ENCODE assay signal across 8 mouse cellular contexts in the genomic region with DNA sequence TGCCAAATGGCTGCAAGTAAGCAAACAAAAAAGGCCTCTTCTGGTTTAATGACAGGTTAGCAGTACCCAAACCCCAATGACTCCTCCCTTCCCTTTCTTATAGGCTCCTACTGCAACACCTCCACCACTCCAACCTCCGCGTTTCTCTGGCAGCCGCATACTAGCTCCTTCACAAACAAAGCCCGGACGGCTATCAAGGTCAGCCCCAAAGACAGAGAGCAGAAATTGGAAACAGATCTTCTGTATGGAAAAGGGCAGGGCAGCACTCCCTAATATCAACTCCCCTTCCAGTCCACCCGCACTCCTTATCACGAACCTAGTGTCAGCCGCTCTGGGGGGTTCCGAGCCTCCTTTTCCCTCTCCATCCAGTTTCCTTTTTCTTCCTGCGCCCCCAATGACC.
DNase-seq lines count a peak whose midpoint lies in the region; ATAC-seq and TF ChIP-seq lines count a peak whose summit lies in the region.

No protein-coding gene starts in this region.

- peaks cover 8% of the 10 kb centered on the region; the same call in 1 of the 2 replicates for H3K36me3 ChIP-seq in embryonic facial prominence, embryonic 12.5 days
- peaks cover 6% of the 10 kb centered on the region; the same call in 1 of the 2 replicates for H3K36me3 ChIP-seq in heart, postnatal 0 days (replicated peaks; ENCODE audit: control insufficient read depth, insufficient read depth, low read length)
- H3K36me3 ChIP-seq in megakaryocyte, embryonic 14.5 days (replicated peaks; ENCODE audit: low read length), result peaks cover 17% of the 10 kb centered on the region
- no peaks in the 10 kb centered on the region for H3K36me3 ChIP-seq in stomach, embryonic 16.5 days (ENCODE audit: control insufficient read depth, insufficient read depth, low read length)

- TF ChIP-seq EP300 in heart, postnatal 0 days (IDR thresholded peaks at IDR 0.05; ENCODE audit: low read depth), result no peak

- H3K4me3 ChIP-seq in embryonic facial prominence, embryonic 12.5 days, result peak overlapping the region; percentile 95
- peak overlapping the region; percentile 83 for H3K4me3 ChIP-seq in heart, postnatal 0 days (ENCODE audit: low read depth, low read length)
- peak overlapping the region; percentile 96 for H3K4me3 ChIP-seq in megakaryocyte, embryonic 14.5 days (replicated peaks)
- H3K4me3 ChIP-seq in stomach, embryonic 16.5 days (replicated peaks; ENCODE audit: low read length), result peak overlapping the region; percentile 100

- under 1% methylated on average over 10 of the region's 10 CpGs for WGBS in embryonic facial prominence, embryonic 12.5 days
- WGBS in heart, postnatal 0 days, result 2% methylated on average over 10 of the region's 10 CpGs
- WGBS in stomach, embryonic 16.5 days, result 1% methylated on average over 10 of the region's 10 CpGs

- ATAC-seq in embryonic facial prominence, embryonic 12.5 days (ENCODE audit: insufficient number of reproducible peaks, insufficient read depth, low FRiP score, low TSS enrichment), result no peak
- peak; percentile 56 for ATAC-seq in heart, postnatal 0 days (ENCODE audit: insufficient read depth, low read depth)
- ATAC-seq in stomach, embryonic 16.5 days (ENCODE audit: insufficient read depth, low FRiP score), result no peak

- H3K4me1 ChIP-seq in embryonic facial prominence, embryonic 12.5 days, result peaks cover 20% of the 10 kb centered on the region; the same call in 1 of the 2 replicates
- peaks cover 17% of the 10 kb centered on the region for H3K4me1 ChIP-seq in heart, postnatal 0 days (ENCODE audit: control insufficient read depth, insufficient read depth)
- peaks cover 32% of the 10 kb centered on the region for H3K4me1 ChIP-seq in megakaryocyte, embryonic 14.5 days
- 0 out of 2 replicates have a peak, but pooled peaks cover 4% of the 10 kb centered on the region for H3K4me1 ChIP-seq in stomach, embryonic 16.5 days (ENCODE audit: control insufficient read depth, insufficient read depth, low read length)

- intact Hi-C loops in heart, postnatal 25 days (cut with DNase I), result loop anchor here (2.0 kb wide), 1 partner anchor 68 kb away; a partner anchor contains a TSS

- DNase-seq in heart, adult 11 months, result peak; percentile 95
- DNase-seq in heart, postnatal 25 days (ENCODE audit: low spot score), result no peak
- DNase-seq in R1 (ENCODE audit: low read depth, low spot score), result peak; percentile 84
- peak; percentile 77 for DNase-seq in heart, postnatal 0 days (ENCODE audit: low spot score)
- peak; percentile 50 to 56 for DNase-seq in kidney, postnatal 36 days

- H3K9ac ChIP-seq in embryonic facial prominence, embryonic 12.5 days, result peak overlapping the region; percentile 88
- peak overlapping the region; percentile 80 for H3K9ac ChIP-seq in heart, postnatal 0 days (replicated peaks; ENCODE audit: low read depth, low read length)
- peak overlapping the region; percentile 93 for H3K9ac ChIP-seq in stomach, embryonic 16.5 days (ENCODE audit: low read length)

- H3K27me3 ChIP-seq in embryonic facial prominence, embryonic 12.5 days, result no peaks in the 10 kb centered on the region
- no peaks in the 10 kb centered on the region for H3K27me3 ChIP-seq in heart, postnatal 0 days (ENCODE audit: control insufficient read depth, insufficient read depth, low read length)
- H3K27me3 ChIP-seq in megakaryocyte, embryonic 14.5 days (replicated peaks), result peaks cover 16% of the 10 kb centered on the region
- no peaks in the 10 kb centered on the region for H3K27me3 ChIP-seq in stomach, embryonic 16.5 days (ENCODE audit: control insufficient read depth, insufficient read depth, low read length)

- TF ChIP-seq CTCF in heart, postnatal 0 days (IDR thresholded peaks at IDR 0.05; ENCODE audit: low read depth), result no peak

- peak overlapping the region; percentile 99 for H3K27ac ChIP-seq in embryonic facial prominence, embryonic 12.5 days
- H3K27ac ChIP-seq in heart, postnatal 0 days (ENCODE audit: low read depth), result peak overlapping the region; percentile 94
- peak overlapping the region; percentile 89 for H3K27ac ChIP-seq in stomach, embryonic 16.5 days (ENCODE audit: low read length)

- peak overlapping the region; percentile 84 for H3K4me2 ChIP-seq in embryonic facial prominence, embryonic 12.5 days (replicated peaks)
- peak overlapping the region; percentile 66 for H3K4me2 ChIP-seq in heart, postnatal 0 days (ENCODE audit: low read depth, low read length)
- peak overlapping the region; percentile 87 for H3K4me2 ChIP-seq in stomach, embryonic 16.5 days (ENCODE audit: low read depth, low read length)

- no peaks in the 10 kb centered on the region for H3K9me3 ChIP-seq in embryonic facial prominence, embryonic 12.5 days
- H3K9me3 ChIP-seq in heart, postnatal 0 days (replicated peaks; ENCODE audit: control insufficient read depth, low read length), result no peaks in the 10 kb centered on the region
- H3K9me3 ChIP-seq in megakaryocyte, embryonic 14.5 days, result no peaks in the 10 kb centered on the region
- no peaks in the 10 kb centered on the region for H3K9me3 ChIP-seq in stomach, embryonic 16.5 days (replicated peaks; ENCODE audit: control insufficient read depth, low read length)
